Mouse (Mus musculus) testis, adult 2 months (tissue): ENCODE measurements around the gene Kctd20. TPM values are rescaled to one million over a fixed set of nuclear protein-coding genes. Genes with fewer than 3 reads are reported as not detected.

Source experiments
- H3K27ac ChIP-seq: fragments of 200-500 bp; 2 replicates; pipeline ENCODE4 v1.5.1; 2012; ENCODE audit warnings: low read depth, low read length; ENCODE audit not compliant: control insufficient read depth, insufficient read depth
- H3K27me3 ChIP-seq: fragments of 200-500 bp; 2 replicates; pipeline ENCODE4 v1.6.1; 2012; ENCODE audit warnings: mild to moderate bottlenecking, low read length, moderate library complexity; ENCODE audit not compliant: control insufficient read depth, insufficient read depth
- H3K36me3 ChIP-seq: fragments of 200-500 bp; 2 replicates; pipeline ENCODE4 v1.6.1; 2012; ENCODE audit warnings: mild to moderate bottlenecking, low read length; ENCODE audit not compliant: control insufficient read depth, insufficient read depth
- H3K4me1 ChIP-seq: fragments of 200-500 bp; 2 replicates; pipeline ENCODE4 v1.6.1; 2012; ENCODE audit warnings: low read length; ENCODE audit not compliant: control insufficient read depth, insufficient read depth
- H3K4me3 ChIP-seq: fragments of 200-500 bp; 2 replicates; pipeline ENCODE4 v1.5.1; 2012; ENCODE audit warnings: low read depth, mild to moderate bottlenecking, low read length, moderate library complexity, mixed read lengths; ENCODE audit not compliant: control insufficient read depth
- CTCF ChIP-seq: fragments of 200-500 bp; IDR thresholded peaks from 2 replicates; pipeline ENCODE4 v1.5.1; 2012; ENCODE audit warnings: low read depth, mild to moderate bottlenecking, inconsistent platforms, low read length, moderate library complexity; ENCODE audit not compliant: control insufficient read depth, insufficient read depth, insufficient replicate concordance
- POLR2A ChIP-seq: fragments of 200-500 bp; IDR thresholded peaks from 2 replicates; pipeline ENCODE4 v1.6.1; 2012; ENCODE audit warnings: low read depth, mild to moderate bottlenecking, inconsistent platforms, low read length, moderate library complexity; ENCODE audit not compliant: control insufficient read depth
- polyA plus RNA-seq: library from polyadenylated mRNA; depleted of rRNA; stranded (reverse); fragments of >200 nt; gene quantifications from 2 replicates; pipeline ENCODE4 v1.2.3, GENCODE M21; 2012

Kctd20 gene
- polyA plus RNA-seq, 1 experiment: 34.2 TPM

DNA sequence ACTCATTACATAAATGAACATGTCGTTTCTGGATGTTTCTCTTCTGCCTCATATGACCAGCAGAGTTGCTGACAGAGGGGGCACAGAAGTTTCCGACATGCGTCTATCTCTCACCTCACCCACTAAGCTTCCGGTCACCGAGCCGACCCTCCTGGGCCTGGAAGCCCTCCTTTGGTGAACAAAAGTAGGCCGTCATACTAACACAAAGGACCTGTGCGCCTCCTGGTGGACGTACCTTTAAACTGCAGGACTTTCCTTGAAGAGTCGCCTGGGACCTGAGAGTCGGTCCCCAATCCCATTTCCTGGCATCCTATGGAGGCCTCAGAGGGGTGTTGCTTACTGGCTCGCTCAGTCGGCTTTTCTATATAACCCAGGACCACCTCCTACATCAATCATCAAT lies 25.4 kb upstream of the Kctd20 start:
- H3K36me3 ChIP-seq: no peaks in the 10 kb centered on the region
- H3K27me3 ChIP-seq: no peaks in the 10 kb centered on the region
- TF ChIP-seq CTCF (peak; percentile 74), POLR2A (no peak)
- peaks cover 6% of the 10 kb centered on the region for H3K4me1 ChIP-seq
- no peak overlapping the region for H3K27ac ChIP-seq
- H3K4me3 ChIP-seq: no peak overlapping the region

DNA sequence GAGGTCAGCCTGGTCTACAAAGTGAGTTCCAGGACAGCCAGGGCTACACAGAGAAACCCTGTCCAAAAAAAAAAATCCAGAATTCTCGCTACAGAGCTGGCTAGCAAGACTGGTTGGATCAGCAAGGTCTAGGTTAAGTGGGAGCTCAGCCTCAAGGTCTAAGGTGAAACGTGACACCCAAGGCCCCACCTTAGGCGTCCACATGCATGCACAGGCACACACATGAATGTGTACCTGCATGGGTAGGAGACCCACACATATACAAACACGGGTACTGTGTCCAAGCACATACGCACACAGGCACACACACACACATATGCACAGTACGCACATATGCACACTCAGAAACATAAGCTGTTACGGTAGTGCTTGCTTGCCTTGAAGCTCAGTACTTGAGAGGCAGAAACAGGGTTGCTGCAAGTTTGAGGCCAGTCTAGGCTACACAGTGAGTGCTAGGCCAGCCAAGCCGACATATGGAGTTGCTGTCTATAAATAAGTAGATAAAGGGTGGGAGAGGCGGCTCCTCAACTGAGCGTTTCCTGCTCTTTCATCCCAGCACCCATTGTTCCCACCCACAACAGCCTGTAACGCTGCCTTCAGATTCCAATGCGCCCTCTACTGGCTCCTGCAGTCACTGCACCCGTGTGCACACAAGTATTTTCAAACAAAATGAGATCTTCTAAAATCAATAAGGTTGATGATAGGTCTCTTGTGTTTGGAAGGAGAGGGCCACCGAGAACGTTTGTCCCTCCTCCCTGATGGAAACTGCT lies 24.7 kb upstream of the Kctd20 start:
- H3K4me3 ChIP-seq: no peak overlapping the region
- H3K4me1 ChIP-seq: peaks cover 6% of the 10 kb centered on the region
- H3K36me3 ChIP-seq: no peaks in the 10 kb centered on the region
- no peaks in the 10 kb centered on the region for H3K27me3 ChIP-seq
- TF ChIP-seq POLR2A: no peak
- peak; percentile 78; the same call in 1 of the 2 replicates for TF ChIP-seq CTCF
- no peak overlapping the region for H3K27ac ChIP-seq

DNA sequence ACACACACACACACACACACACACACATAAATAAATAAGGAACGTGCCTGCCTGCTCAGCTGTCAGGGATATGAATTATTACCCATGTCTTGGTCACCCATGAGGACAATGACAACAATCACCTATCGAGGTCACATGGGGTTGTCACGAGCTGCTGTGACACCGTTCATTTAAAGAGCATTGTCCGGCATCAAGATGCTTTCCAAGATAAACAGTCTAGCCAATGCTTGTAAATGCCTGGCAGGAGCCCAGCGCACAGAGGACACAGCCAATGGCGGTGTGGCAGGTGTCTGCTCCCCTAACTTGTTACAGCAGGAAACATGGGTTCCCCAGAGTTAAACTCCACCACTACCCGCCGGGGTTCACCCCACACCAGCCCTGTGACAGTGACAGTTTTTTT lies 23.7 kb upstream of the Kctd20 start:
- Histone ChIP-seq H3K27ac (no peak overlapping the region), H3K36me3 (no peaks in the 10 kb centered on the region), H3K4me1 (peaks cover 7% of the 10 kb centered on the region), H3K4me3 (no peak overlapping the region), H3K27me3 (no peaks in the 10 kb centered on the region)
- no peak for TF ChIP-seq POLR2A
- TF ChIP-seq CTCF: no peak

DNA sequence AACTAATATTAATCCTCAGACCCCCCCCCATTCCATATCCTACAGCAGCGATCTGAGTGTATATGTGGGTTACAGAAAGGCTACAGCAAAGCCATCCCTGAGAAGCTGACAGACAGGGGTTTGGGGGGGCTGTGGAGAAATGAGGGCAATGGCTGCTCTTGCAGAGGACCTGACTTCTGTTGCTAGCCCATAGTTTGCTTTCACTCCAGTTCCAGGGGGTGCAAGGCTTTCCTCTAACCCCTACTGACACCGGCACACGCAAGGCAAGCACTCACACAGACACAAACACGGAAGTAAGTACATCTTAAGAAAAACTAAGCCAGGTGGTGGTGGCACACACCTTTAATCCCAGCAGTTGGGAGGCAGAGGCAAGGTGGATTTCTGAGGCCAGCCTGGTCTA lies 22.4 kb upstream of the Kctd20 start:
- H3K4me1 ChIP-seq: peaks cover 7% of the 10 kb centered on the region
- no peaks in the 10 kb centered on the region for H3K27me3 ChIP-seq
- no peaks in the 10 kb centered on the region for H3K36me3 ChIP-seq
- no peak overlapping the region for H3K4me3 ChIP-seq
- H3K27ac ChIP-seq: no peak overlapping the region
- no peak for TF ChIP-seq CTCF
- TF ChIP-seq POLR2A: no peak

DNA sequence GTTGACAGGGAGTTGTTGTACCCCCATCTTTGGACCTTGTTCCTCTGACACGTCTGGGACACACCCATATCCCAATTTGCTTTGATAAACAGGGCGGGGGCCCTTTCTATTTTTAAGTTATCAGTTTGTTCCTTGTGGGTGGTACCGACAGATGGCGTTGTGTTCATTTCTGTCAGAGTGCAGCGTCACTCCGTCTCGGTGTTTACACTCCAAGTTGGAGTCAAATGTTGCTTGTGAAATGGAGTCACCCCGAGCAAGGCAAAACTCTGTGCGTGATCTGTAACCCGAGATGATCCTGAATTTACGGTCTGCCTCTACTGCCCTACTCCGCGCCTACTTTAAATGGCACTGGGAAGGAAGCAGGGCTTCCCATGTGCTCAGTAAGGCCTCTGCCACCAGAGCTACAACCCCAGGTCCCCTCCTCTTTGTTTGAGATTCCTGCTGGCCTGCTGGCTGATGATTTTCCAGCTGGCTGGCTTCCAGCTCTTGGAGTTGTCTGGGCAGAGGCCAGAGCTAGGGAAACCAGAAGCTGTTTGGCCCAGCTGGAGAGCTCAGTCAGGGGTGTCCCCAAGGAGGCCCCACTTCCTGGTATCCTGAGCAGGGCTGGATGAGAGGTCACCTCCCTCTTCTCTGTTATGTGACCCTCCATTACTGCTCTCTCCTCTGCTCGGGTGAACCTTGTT lies 21.2 kb upstream of the Kctd20 start:
- Histone ChIP-seq H3K4me1 (peaks cover 7% of the 10 kb centered on the region), H3K27me3 (no peaks in the 10 kb centered on the region), H3K36me3 (no peaks in the 10 kb centered on the region), H3K27ac (no peak overlapping the region), H3K4me3 (no peak overlapping the region)
- TF ChIP-seq CTCF (no peak), POLR2A (no peak)

DNA sequence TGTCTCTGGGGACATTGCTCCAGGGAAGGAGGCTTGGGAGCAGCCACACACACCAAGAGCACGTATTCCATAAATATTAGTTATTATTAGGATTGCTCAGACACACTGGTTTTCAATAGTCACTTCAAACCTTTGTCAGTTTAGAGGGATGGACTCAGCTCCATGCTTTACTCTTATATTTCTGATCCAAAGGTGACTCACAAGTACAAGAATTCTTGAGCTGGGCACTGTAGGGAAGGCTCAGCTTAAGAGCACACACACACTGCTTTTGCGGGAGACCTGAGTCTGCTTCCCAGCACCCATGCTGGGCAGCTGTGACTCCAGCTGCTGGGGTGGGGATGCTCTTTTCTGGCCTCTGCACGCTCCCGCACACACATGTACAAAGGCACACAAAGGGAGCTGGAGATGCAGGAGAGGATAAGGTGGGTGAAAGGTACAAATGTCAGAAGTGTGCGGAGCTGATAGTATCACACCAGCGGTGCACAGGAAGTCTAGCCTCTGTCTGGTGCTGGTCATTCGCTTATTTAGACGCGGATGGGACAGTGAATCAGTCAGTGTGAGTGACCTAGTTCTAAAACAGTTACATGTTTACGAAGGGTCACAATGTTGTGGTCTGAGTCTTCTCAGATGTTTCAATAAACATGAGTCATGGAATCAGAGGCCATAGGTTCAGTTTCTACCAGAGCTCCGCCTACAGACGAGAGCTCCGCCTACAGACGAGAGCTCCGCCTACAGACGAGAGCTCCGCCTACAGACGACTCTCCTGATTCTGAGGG lies 20.1 kb upstream of the Kctd20 start:
- H3K27ac ChIP-seq: no peak overlapping the region
- no peak overlapping the region for H3K4me3 ChIP-seq
- H3K36me3 ChIP-seq: no peaks in the 10 kb centered on the region
- no peak for TF ChIP-seq CTCF
- TF ChIP-seq POLR2A: no peak
- peaks cover 7% of the 10 kb centered on the region for H3K4me1 ChIP-seq
- no peaks in the 10 kb centered on the region for H3K27me3 ChIP-seq

DNA sequence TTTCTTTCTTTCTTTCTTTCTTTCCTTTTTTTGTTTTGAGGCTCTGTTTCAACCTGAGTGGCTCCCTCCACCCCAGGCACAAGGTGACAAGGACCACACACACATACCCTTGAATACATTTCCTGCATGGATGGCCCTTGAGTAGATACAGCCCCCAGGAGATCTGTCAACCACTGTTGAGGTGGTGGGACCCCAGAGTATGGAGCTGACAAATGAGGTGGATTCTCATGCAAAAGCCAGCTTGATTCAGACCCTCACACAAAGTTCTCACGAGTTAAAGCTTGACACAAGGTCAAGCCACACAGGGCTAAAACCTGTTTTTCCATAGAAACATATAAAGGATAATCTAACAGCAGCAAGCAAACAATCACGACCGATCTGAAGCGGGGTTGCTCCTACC lies 19.5 kb upstream of the Kctd20 start:
- no peaks in the 10 kb centered on the region for H3K36me3 ChIP-seq
- no peak overlapping the region for H3K4me3 ChIP-seq
- no peak overlapping the region for H3K27ac ChIP-seq
- TF ChIP-seq POLR2A (no peak), CTCF (no peak)
- H3K4me1 ChIP-seq: peaks cover 4% of the 10 kb centered on the region
- no peaks in the 10 kb centered on the region for H3K27me3 ChIP-seq
